Mouse (Mus musculus) midbrain, embryonic 13.5 days (tissue): ENCODE measurements around the gene Ppp3ca. TPM values are rescaled to one million over a fixed set of nuclear protein-coding genes. Genes with fewer than 3 reads are reported as not detected.

Source experiments
- ATAC-seq: fragments of 200-750 bp; cut with Nextera tagmentation; 2 replicates; pipeline ENCODE4 v1.8.0; 2017; ENCODE audit warnings: mild to moderate bottlenecking, moderate TSS enrichment, moderate library complexity
- H3K27ac ChIP-seq: fragments of 300-500 bp; sonication (generic); 2 replicates; pipeline ENCODE4 v1.5.1; 2015; ENCODE audit warnings: inconsistent platforms, mild to moderate bottlenecking, moderate library complexity
- H3K27me3 ChIP-seq: fragments of 300-500 bp; sonication (generic); 2 replicates; pipeline ENCODE4 v1.6.1; 2015; ENCODE audit warnings: mild to moderate bottlenecking, inconsistent platforms
- H3K36me3 ChIP-seq: fragments of 300-500 bp; sonication (generic); 2 replicates; pipeline ENCODE4 v1.6.1; 2015; ENCODE audit warnings: mild to moderate bottlenecking, inconsistent platforms
- H3K4me1 ChIP-seq: fragments of 300-500 bp; sonication (generic); replicated peaks from 2 replicates; pipeline ENCODE4 v1.6.1; 2015; ENCODE audit warnings: inconsistent platforms
- H3K4me2 ChIP-seq: fragments of 300-500 bp; sonication (generic); replicated peaks from 2 replicates; pipeline ENCODE4 v1.6.1; 2015; ENCODE audit warnings: moderate library complexity, mild to moderate bottlenecking, inconsistent platforms
- H3K4me3 ChIP-seq: fragments of 300-500 bp; sonication (generic); replicated peaks from 2 replicates; pipeline ENCODE4 v1.5.1; 2015; ENCODE audit warnings: mild to moderate bottlenecking, inconsistent platforms
- H3K9ac ChIP-seq: fragments of 300-500 bp; sonication (generic); replicated peaks from 2 replicates; pipeline ENCODE4 v1.6.1; 2015; ENCODE audit warnings: mild to moderate bottlenecking, inconsistent platforms
- H3K9me3 ChIP-seq: fragments of 300-500 bp; sonication (generic); 2 replicates; pipeline ENCODE4 v1.6.1; 2016; ENCODE audit warnings: mild to moderate bottlenecking, inconsistent platforms
- WGBS: fragments of 180-500 bp; shearing (Covaris S2); methylation state at CpG from one replicate; pipeline ENCODE4 v1.1.7; 2015; 5-methylcytosine and 5-hydroxymethylcytosine counted together
- polyA plus RNA-seq: library from polyadenylated mRNA; unstranded; fragments of >200 nt; fragmentation: Nextera tagmentation; extraction: Ambion mirVana; gene quantifications from 2 replicates; pipeline ENCODE4 v1.2.1, GENCODE M21; 2015

Gene Ppp3ca
- 100 and 109 TPM in 2 replicates for polyA plus RNA-seq

GRCm38 (mm10) chr3:136670110-136670359, at the start of gene Ppp3ca:
TSS of gene Ppp3ca (plus strand) at chr3:136670124.
- ATAC-seq = no peak; the same call in 1 of the 2 replicates
- WGBS = 0% methylated on average over 25 of the region's 43 CpGs
- Histone ChIP-seq H3K4me3 (peak within 1 kb of the TSS; percentile 92), H3K4me1 (peaks cover 28% of the 10 kb centered on the region), H3K9me3 (no peaks in the 10 kb centered on the region), H3K27ac (peak within 1 kb of the TSS; percentile 98), H3K36me3 (no peaks in the 10 kb centered on the region), H3K4me2 (peak within 1 kb of the TSS; percentile 67), H3K9ac (peak within 1 kb of the TSS; percentile 94), H3K27me3 (no peaks in the 10 kb centered on the region)

GRCm38 (mm10) chr3:136640544-136641230, 29.2 kb upstream of the Ppp3ca start:
- Histone ChIP-seq H3K27ac (no peak overlapping the region), H3K4me3 (no peak overlapping the region), H3K4me2 (no peak overlapping the region), H3K9me3 (no peaks in the 10 kb centered on the region), H3K4me1 (no peaks in the 10 kb centered on the region), H3K36me3 (no peaks in the 10 kb centered on the region), H3K27me3 (no peaks in the 10 kb centered on the region), H3K9ac (no peak overlapping the region)
- 76% methylated on average over 5 of the region's 5 CpGs for WGBS
- no peak for ATAC-seq

GRCm38 (mm10) chr3:136650966-136651365, 19.0 kb upstream of the Ppp3ca start:
- 65% methylated on average over 4 of the region's 4 CpGs for WGBS
- no peak overlapping the region for H3K27ac ChIP-seq
- no peak overlapping the region for H3K4me2 ChIP-seq
- no peak overlapping the region for H3K4me3 ChIP-seq
- H3K9ac ChIP-seq = no peak overlapping the region
- ATAC-seq = no peak
- H3K9me3 ChIP-seq = no peaks in the 10 kb centered on the region
- peaks cover 6% of the 10 kb centered on the region for H3K4me1 ChIP-seq
- no peaks in the 10 kb centered on the region for H3K36me3 ChIP-seq
- no peaks in the 10 kb centered on the region for H3K27me3 ChIP-seq

GRCm38 (mm10) chr3:136651496-136651895, 18.4 kb upstream of the Ppp3ca start:
- H3K4me3 ChIP-seq = no peak overlapping the region
- no peak overlapping the region for H3K27ac ChIP-seq
- no peaks in the 10 kb centered on the region for H3K9me3 ChIP-seq
- H3K27me3 ChIP-seq = no peaks in the 10 kb centered on the region
- no peak overlapping the region for H3K9ac ChIP-seq
- no peaks in the 10 kb centered on the region for H3K36me3 ChIP-seq
- ATAC-seq = 0 out of 2 replicates have a peak, but pooled peaks have one; percentile 20
- WGBS = 8% methylated on average over 6 of the region's 6 CpGs
- H3K4me1 ChIP-seq = peaks cover 6% of the 10 kb centered on the region
- no peak overlapping the region for H3K4me2 ChIP-seq

- H3K9ac ChIP-seq = no peak overlapping the region
- no peak overlapping the region for H3K4me3 ChIP-seq
- 90% methylated on average over 3 of the region's 3 CpGs for WGBS
- H3K4me2 ChIP-seq = no peak overlapping the region
- H3K36me3 ChIP-seq = no peaks in the 10 kb centered on the region
- H3K27ac ChIP-seq = no peak overlapping the region
- H3K4me1 ChIP-seq = peaks cover under 1% of the 10 kb centered on the region
- ATAC-seq = no peak
- no peaks in the 10 kb centered on the region for H3K27me3 ChIP-seq
- H3K9me3 ChIP-seq = no peaks in the 10 kb centered on the region
Measured at GRCm38 (mm10) chr3:136656460-136657035, 13.4 kb upstream of the Ppp3ca start.

GRCm38 (mm10) chr3:136658681-136659080, 11.2 kb upstream of the Ppp3ca start:
- WGBS = 93% methylated on average over 2 of the region's 2 CpGs
- no peak overlapping the region for H3K4me3 ChIP-seq
- no peaks in the 10 kb centered on the region for H3K9me3 ChIP-seq
- H3K9ac ChIP-seq = no peak overlapping the region
- no peaks in the 10 kb centered on the region for H3K27me3 ChIP-seq
- no peaks in the 10 kb centered on the region for H3K4me1 ChIP-seq
- H3K36me3 ChIP-seq = no peaks in the 10 kb centered on the region
- no peak overlapping the region for H3K27ac ChIP-seq
- no peak overlapping the region for H3K4me2 ChIP-seq
- ATAC-seq = no peak

GRCm38 (mm10) chr3:136665119-136665518, 4.8 kb upstream of the Ppp3ca start:
- Histone ChIP-seq H3K9ac (no peak overlapping the region), H3K36me3 (no peaks in the 10 kb centered on the region), H3K4me2 (no peak overlapping the region), H3K9me3 (no peaks in the 10 kb centered on the region), H3K27me3 (no peaks in the 10 kb centered on the region), H3K27ac (no peak overlapping the region), H3K4me3 (no peak overlapping the region), H3K4me1 (peaks cover 4% of the 10 kb centered on the region)
- ATAC-seq = no peak
- 50% methylated on average over 1 of the region's 1 CpGs for WGBS

GRCm38 (mm10) chr3:136668072-136668471, 1.9 kb upstream of the Ppp3ca start:
- Histone ChIP-seq H3K4me3 (no peak overlapping the region), H3K4me2 (no peak overlapping the region), H3K9me3 (no peaks in the 10 kb centered on the region), H3K27me3 (no peaks in the 10 kb centered on the region), H3K4me1 (peaks cover 15% of the 10 kb centered on the region), H3K9ac (no peak overlapping the region), H3K36me3 (no peaks in the 10 kb centered on the region), H3K27ac (no peak overlapping the region)
- WGBS = 84% methylated on average over 2 of the region's 2 CpGs
- ATAC-seq = no peak

GRCm38 (mm10) chr3:136669231-136670109, 454 bp upstream of the Ppp3ca start:
- Histone ChIP-seq H3K36me3 (no peaks in the 10 kb centered on the region), H3K27ac (peak overlapping the region; percentile 98), H3K4me3 (peak overlapping the region; percentile 92), H3K9ac (peak overlapping the region; percentile 94), H3K27me3 (no peaks in the 10 kb centered on the region), H3K4me1 (peaks cover 27% of the 10 kb centered on the region), H3K4me2 (peak overlapping the region; percentile 67), H3K9me3 (no peaks in the 10 kb centered on the region)
- peak; percentile 97 for ATAC-seq
- under 1% methylated on average over 51 of the region's 56 CpGs for WGBS

- WGBS = 1% methylated on average over 90 of the region's 92 CpGs
Measured at GRCm38 (mm10) chr3:136670360-136671131, 622 bp downstream of the Ppp3ca start.

GRCm38 (mm10) chr3:136671161-136671939, 1.4 kb downstream of the Ppp3ca start:
- Histone ChIP-seq H3K4me2 (peak overlapping the region; percentile 67), H3K36me3 (no peaks in the 10 kb centered on the region), H3K27ac (peak overlapping the region; percentile 98), H3K4me3 (peak overlapping the region; percentile 92), H3K4me1 (peaks cover 35% of the 10 kb centered on the region), H3K9ac (peak overlapping the region; percentile 94), H3K9me3 (no peaks in the 10 kb centered on the region), H3K27me3 (no peaks in the 10 kb centered on the region)
- ATAC-seq = peak; percentile 46
- WGBS = under 1% methylated on average over 52 of the region's 52 CpGs

More at GRCm38 (mm10) chr3:136670360-136671131, 622 bp downstream of the Ppp3ca start:
- Histone ChIP-seq H3K4me2 (peak overlapping the region; percentile 67), H3K4me1 (peaks cover 31% of the 10 kb centered on the region), H3K36me3 (no peaks in the 10 kb centered on the region), H3K4me3 (peak overlapping the region; percentile 92), H3K27me3 (no peaks in the 10 kb centered on the region), H3K9ac (peak overlapping the region; percentile 94), H3K9me3 (no peaks in the 10 kb centered on the region), H3K27ac (peak overlapping the region; percentile 98)
- ATAC-seq = peak; percentile 55
